Mouse (Mus musculus) cortical plate, adult 2 months (tissue): ENCODE results near the gene Pprc1. TPM values are rescaled to one million over a fixed set of nuclear protein-coding genes. Genes with fewer than 3 reads are reported as not detected.

Source experiments
- H3K27ac ChIP-seq: fragments of 200-500 bp; 2 replicates; pipeline ENCODE4 v1.5.1; 2012; ENCODE audit warnings: low read length, control low read depth, inconsistent platforms; ENCODE audit not compliant: insufficient read depth
- H3K4me1 ChIP-seq: fragments of 200-500 bp; 2 replicates; pipeline ENCODE4 v1.6.1; 2011; ENCODE audit warnings: low read length; ENCODE audit not compliant: control insufficient read depth, insufficient read depth
- H3K4me3 ChIP-seq: fragments of 200-500 bp; 2 replicates; pipeline ENCODE4 v1.5.1; 2011; ENCODE audit warnings: mild to moderate bottlenecking, low read length, control low read depth; ENCODE audit not compliant: insufficient read depth
- CTCF ChIP-seq: fragments of 200-500 bp; IDR thresholded peaks from 2 replicates; pipeline ENCODE4 v1.5.1; 2011; ENCODE audit warnings: mild to moderate bottlenecking, control low read depth, low read length; ENCODE audit not compliant: insufficient read depth; ENCODE audit errors: extremely low read depth
- POLR2A ChIP-seq: fragments of 200-500 bp; IDR thresholded peaks from 2 replicates; pipeline ENCODE4 v1.6.1; 2011; ENCODE audit warnings: mild to moderate bottlenecking, low read length, control low read depth; ENCODE audit not compliant: insufficient read depth; ENCODE audit errors: extremely low read depth
- polyA plus RNA-seq: library from polyadenylated mRNA; depleted of rRNA; stranded (reverse); fragments of >200 nt; gene quantifications from 2 replicates; pipeline ENCODE4 v1.2.3, GENCODE M21; 2012

Pprc1 gene
- polyA plus RNA-seq, 1 experiment, result 16.1 TPM

- no peak overlapping the region for H3K27ac ChIP-seq
- H3K4me3 ChIP-seq, result no peak overlapping the region
- no peaks in the 10 kb centered on the region for H3K4me1 ChIP-seq
- peak; percentile 96 for TF ChIP-seq CTCF
- TF ChIP-seq POLR2A, result no peak
Observed at GRCm38 (mm10) chr19:46014572-46015178, 30.0 kb upstream of the Pprc1 start.

GRCm38 (mm10) chr19:46016023-46016422, 28.7 kb upstream of the Pprc1 start:
- TF ChIP-seq CTCF (no peak), POLR2A (no peak)
- Histone ChIP-seq H3K4me3 (no peak overlapping the region), H3K4me1 (no peaks in the 10 kb centered on the region), H3K27ac (no peak overlapping the region)

GRCm38 (mm10) chr19:46024959-46025358, 19.7 kb upstream of the Pprc1 start:
- Histone ChIP-seq H3K4me3 (no peak overlapping the region), H3K27ac (no peak overlapping the region), H3K4me1 (no peaks in the 10 kb centered on the region)
- TF ChIP-seq POLR2A (no peak), CTCF (no peak)

GRCm38 (mm10) chr19:46026567-46026966, 18.1 kb upstream of the Pprc1 start:
- H3K27ac ChIP-seq, result no peak overlapping the region
- no peak overlapping the region for H3K4me3 ChIP-seq
- H3K4me1 ChIP-seq, result no peaks in the 10 kb centered on the region
- no peak for TF ChIP-seq POLR2A
- TF ChIP-seq CTCF, result no peak

- H3K4me3 ChIP-seq, result no peak overlapping the region
- TF ChIP-seq POLR2A, result no peak
- 0 out of 2 replicates have a peak, but pooled peaks have one; percentile 6 for TF ChIP-seq CTCF
- no peaks in the 10 kb centered on the region for H3K4me1 ChIP-seq
- H3K27ac ChIP-seq, result no peak overlapping the region
Observed at GRCm38 (mm10) chr19:46028747-46029320, 15.9 kb upstream of the Pprc1 start.

- Histone ChIP-seq H3K4me3 (no peak overlapping the region), H3K27ac (no peak overlapping the region), H3K4me1 (no peaks in the 10 kb centered on the region)
- TF ChIP-seq CTCF, result no peak
- TF ChIP-seq POLR2A, result no peak
Observed at GRCm38 (mm10) chr19:46029652-46030051, 15.0 kb upstream of the Pprc1 start.

GRCm38 (mm10) chr19:46030196-46030983, 14.3 kb upstream of the Pprc1 start:
- Histone ChIP-seq H3K4me3 (no peak overlapping the region), H3K27ac (no peak overlapping the region), H3K4me1 (no peaks in the 10 kb centered on the region)
- TF ChIP-seq CTCF (no peak), POLR2A (no peak)

- Histone ChIP-seq H3K4me1 (peaks cover 2% of the 10 kb centered on the region; the same call in 1 of the 2 replicates), H3K4me3 (no peak overlapping the region), H3K27ac (no peak overlapping the region)
- no peak for TF ChIP-seq POLR2A
- TF ChIP-seq CTCF, result no peak
Observed at GRCm38 (mm10) chr19:46031689-46032432, 12.8 kb upstream of the Pprc1 start.
